Mouse (Mus musculus): ENCODE data around the gene Cpz.

DNA sequence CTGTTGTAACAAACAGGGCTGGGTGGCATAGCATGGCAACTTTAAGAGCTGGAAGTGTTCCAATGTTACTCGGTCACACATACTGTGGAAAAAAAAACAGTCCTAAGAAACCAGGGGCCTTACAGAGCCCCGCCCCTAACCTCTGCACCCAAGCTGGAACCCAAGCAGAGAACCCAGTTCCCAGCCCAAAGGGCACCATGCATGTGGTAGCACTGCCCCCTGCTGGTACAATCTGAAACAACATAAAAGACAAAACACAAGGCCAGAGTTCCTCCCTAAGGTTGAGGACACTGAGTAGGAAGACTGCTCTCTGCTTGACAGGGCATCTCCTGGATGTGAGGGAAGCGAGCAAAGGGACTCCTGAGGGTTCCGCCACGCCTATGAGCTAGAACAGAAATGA is 14.9 kb downstream of the Cpz start:
- TF ChIP-seq CTCF (IDR thresholded peaks at IDR 0.05; ENCODE audit: control insufficient read depth, insufficient read depth, insufficient read length): peak; percentile 43
- no peak for TF ChIP-seq MAX (IDR thresholded peaks at IDR 0.05)
- TF ChIP-seq CEBPB (IDR thresholded peaks at IDR 0.05; ENCODE audit: low read depth): no peak
- TF ChIP-seq FOSL1 (IDR thresholded peaks at IDR 0.05; ENCODE audit: insufficient read depth, low read length, poor library complexity, severe bottlenecking): no peak
- no peak for TF ChIP-seq USF1 (IDR thresholded peaks at IDR 0.05; ENCODE audit: low read depth)
- no peak for TF ChIP-seq MYOG (IDR thresholded peaks at IDR 0.05; ENCODE audit: control insufficient read depth, extremely low read depth, insufficient read length)
